Mouse (Mus musculus) kidney, postnatal 36 days (tissue): Measurements from ENCODE around the gene Nfkb2.

Experiments used
- DNase-seq, 2 experiments: peaks; one replicate each; pipeline ENCODE4 v3.0.0; 2021 to 2022; ENCODE audit warnings: mixed read lengths in 2 of 2

The Nfkb2 gene

GRCm38 (mm10) chr19:46344710-46345419 is 40.7 kb downstream of the Nfkb2 start:
- DNase-seq: no peak

GRCm38 (mm10) chr19:46347146-46347545 is 43.0 kb downstream of the Nfkb2 start:
- DNase-seq: no peak

GRCm38 (mm10) chr19:46347936-46348668 is 44.0 kb downstream of the Nfkb2 start:
- no peak for DNase-seq

GRCm38 (mm10) chr19:46348761-46349458 is 44.8 kb downstream of the Nfkb2 start:
- DNase-seq: peak; percentile 71 to 85

- DNase-seq: no peak
These were observed 45.4 kb downstream of the Nfkb2 start for GRCm38 (mm10) chr19:46349550-46349949.

GRCm38 (mm10) chr19:46350168-46350932 is 46.2 kb downstream of the Nfkb2 start, which contains the start of gene 2310034G01Rik:
Gene 2310034G01Rik, minus strand, starts transcription at chr19:46350302.
- peak in 1 of 2 experiments; percentile 35 for DNase-seq

- DNase-seq: peak; percentile 94
These were observed 52.6 kb downstream of the Nfkb2 start for GRCm38 (mm10) chr19:46356701-46357138.

GRCm38 (mm10) chr19:46357344-46358280 is 53.5 kb downstream of the Nfkb2 start:
- DNase-seq: peak; percentile 37 to 41

- no peak for DNase-seq
These were observed 54.3 kb downstream of the Nfkb2 start for GRCm38 (mm10) chr19:46358381-46358780.
